Mouse (Mus musculus) liver, postnatal 0 days (tissue): ENCODE results near the gene Cela1.
A peak's percentile ranks its signal among the peaks of the same experiment; 100 is the strongest.

Experiments
- CTCF ChIP-seq: sonication (generic); IDR thresholded peaks from 2 replicates; pipeline ENCODE4 v1.5.1; 2016; ENCODE audit warnings: antibody characterized with exemption, low read depth
- EP300 ChIP-seq: IDR thresholded peaks from 2 replicates; pipeline ENCODE4 v1.6.1; 2016; ENCODE audit warnings: antibody characterized with exemption, low read depth, mild to moderate bottlenecking

DNA sequence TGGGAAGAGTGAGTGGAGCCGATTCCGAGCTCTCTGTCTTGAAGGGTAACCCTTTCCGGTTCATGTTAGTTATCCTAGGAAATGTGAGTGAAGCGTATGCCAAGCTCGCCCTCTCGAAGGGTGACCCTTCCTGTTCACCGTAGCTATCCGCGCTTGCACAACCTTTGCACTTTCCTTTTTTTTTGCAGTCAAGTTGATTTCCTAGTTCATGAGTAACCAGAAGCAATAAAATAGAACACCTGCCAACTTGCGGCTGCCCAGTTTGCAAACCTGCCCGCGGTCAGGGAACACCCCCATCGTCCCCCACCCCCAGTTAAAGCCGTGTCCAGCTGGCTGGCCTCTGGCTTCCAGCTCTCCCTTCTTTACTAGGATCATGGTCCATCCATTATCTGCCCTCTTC, 8.7 kb downstream of the Cela1 start:
- TF ChIP-seq EP300 (0 out of 2 replicates have a peak, but pooled peaks have one; percentile 19), CTCF (no peak)
